In genomic region chr9:37124696-37125480, GRCm38 (mm10) we compare ENCODE assay signal across 10 mouse cellular contexts. TPM values are rescaled to one million over a fixed set of nuclear protein-coding genes. Genes with fewer than 3 reads are reported as not detected.
A peak's percentile ranks its signal among the peaks of the same experiment; 100 is the strongest.
DNase-seq lines count a peak whose midpoint lies in the region; ATAC-seq and TF ChIP-seq lines count a peak whose summit lies in the region.
"Had no signal": no experiment of that assay in that cellular context is flagged by ENCODE, and none has a peak within 500 bp of the region (broad histone marks: within the 10 kb centered on the region; RNA-seq: fewer than 3 reads in every experiment).

No protein-coding gene starts in this region.

- H3K27ac ChIP-seq in gastrocnemius, adult 2 months = peak overlapping the region; percentile 82
- no peak overlapping the region for H3K27ac ChIP-seq in layer of hippocampus, adult 2 months
- no peak overlapping the region for H3K27ac ChIP-seq in forebrain, embryonic 15.5 days (replicated peaks)
- H3K27ac ChIP-seq: liver, embryonic 15.5 days had no signal

- intact Hi-C loops in gastrocnemius, adult 2 months (cut with DNase I) = no loop called here

- DNase-seq in gastrocnemius, adult 2 months = peak; percentile 70
- DNase-seq in gastrocnemius, adult 8-10 months (ENCODE audit: low spot score in 2 of 2) = no peak
- DNase-seq in layer of hippocampus, adult 2 months (ENCODE audit: low spot score in 2 of 2) = no peak
- DNase-seq in layer of hippocampus, adult 9-10 months (ENCODE audit: low spot score) = no peak
- DNase-seq in cerebellum, adult 11 months = peak; percentile 42
- no peak for DNase-seq in T-cell, adult 2 months (ENCODE audit: low spot score)
- no peak for DNase-seq in adrenal gland, postnatal 36 days

- no peak overlapping the region for H3K4me2 ChIP-seq in forebrain, embryonic 15.5 days (replicated peaks)
- H3K4me2 ChIP-seq: liver, embryonic 15.5 days had no signal

- ATAC-seq in forebrain, embryonic 15.5 days (replicated peaks) = peak; percentile 63

- H3K4me1 ChIP-seq in forebrain, embryonic 15.5 days = peaks cover 46% of the 10 kb centered on the region
- H3K4me1 ChIP-seq: liver, embryonic 15.5 days had no signal

- no peaks in the 10 kb centered on the region for H3K9me3 ChIP-seq in forebrain, embryonic 15.5 days
- H3K9me3 ChIP-seq: liver, embryonic 15.5 days had no signal

- H3K4me3 ChIP-seq in gastrocnemius, adult 2 months = peak overlapping the region; percentile 4; the same call in 1 of the 2 replicates
- H3K4me3 ChIP-seq in layer of hippocampus, adult 2 months = no peak overlapping the region
- H3K4me3 ChIP-seq in forebrain, embryonic 15.5 days = no peak overlapping the region
- H3K4me3 ChIP-seq: liver, embryonic 15.5 days had no signal

- H3K36me3 ChIP-seq in forebrain, embryonic 15.5 days = no peaks in the 10 kb centered on the region
- H3K36me3 ChIP-seq: liver, embryonic 15.5 days had no signal

- TF ChIP-seq CTCF in gastrocnemius, adult 2 months (IDR thresholded peaks at IDR 0.05) = peak; percentile 69
- TF ChIP-seq CTCF in layer of hippocampus, adult 2 months (conservative IDR thresholded peaks at IDR 0.05) = peak; percentile 72

- WGBS in forebrain, embryonic 15.5 days = 63% methylated on average over 8 of the region's 8 CpGs

- H3K9ac ChIP-seq in forebrain, embryonic 15.5 days (replicated peaks) = no peak overlapping the region
- H3K9ac ChIP-seq: liver, embryonic 15.5 days had no signal

- no peaks in the 10 kb centered on the region for H3K27me3 ChIP-seq in forebrain, embryonic 15.5 days
- H3K27me3 ChIP-seq: liver, embryonic 15.5 days had no signal

RNA-seq across cellular contexts. Expression of gene Pknox2, which starts 22.3 kb away (rescaled TPM):
- total RNA-seq in gastrocnemius, adult 2 months (2021) = 10 to 100 TPM; 35.4 to 40.7 TPM
- total RNA-seq in gastrocnemius, adult 8-10 months (2022) = 10 to 100 TPM; 31.7 to 55.3 (median 36.5) TPM
- 10 to 100 TPM; 41.1 to 41.2 TPM for total RNA-seq in layer of hippocampus, adult 2 months (2021)
- 20.2 and 21.3 TPM in 2 replicates for polyA plus RNA-seq in forebrain, embryonic 15.5 days (2015; fragmentation: Nextera tagmentation; extraction: Ambion mirVana)
- 1 to 10 TPM; 2.1 to 2.2 TPM for total RNA-seq in adrenal gland, postnatal 36 days (2021)
- total RNA-seq: hematopoietic stem cell, adult 5-6 weeks had no signal

Comparison
In these comparisons a context has a peak if more than half of its experiments do, and no peak if none do; other contexts are left out.
1. DNase-seq: peak in gastrocnemius, adult 2 months (single experiment) and cerebellum, adult 11 months (single experiment); none in gastrocnemius, adult 8-10 months (0 of 2), layer of hippocampus, adult 2 months (0 of 2), layer of hippocampus, adult 9-10 months (single experiment), T-cell, adult 2 months (single experiment) and adrenal gland, postnatal 36 days (0 of 2).
2. RNA of gene Pknox2, which starts 22.3 kb away (total RNA-seq): 41.1 to 41.2 TPM in layer of hippocampus, adult 2 months, 35.4 to 40.7 TPM in gastrocnemius, adult 2 months and 31.7 to 55.3 TPM in gastrocnemius, adult 8-10 months; 2.1 to 2.2 TPM in adrenal gland, postnatal 36 days; every median in the first group is over 10 times any median in the second.